In the genomic region with DNA sequence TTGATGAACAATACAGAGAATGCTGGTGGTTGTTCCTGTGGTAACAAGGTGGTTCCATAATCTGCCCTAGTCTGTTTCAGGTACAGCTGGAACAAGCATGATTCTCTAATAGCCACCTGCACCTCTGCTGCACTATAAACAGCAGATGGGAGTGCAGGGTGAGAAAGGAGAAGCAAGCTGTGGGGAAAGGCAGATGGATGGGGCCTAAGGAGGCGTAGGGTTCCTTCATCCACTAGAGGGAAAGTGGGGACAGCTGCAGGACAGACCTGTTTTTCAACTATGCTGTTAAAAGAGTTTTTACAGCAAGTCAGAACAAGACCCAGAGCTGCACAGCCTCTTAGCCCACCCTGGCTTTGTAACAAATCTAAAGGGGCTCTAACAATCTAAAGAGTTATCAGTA, we compare ENCODE assay signal across 20 mouse cellular contexts.
DNase-seq lines count a peak whose midpoint lies in the region; ATAC-seq and TF ChIP-seq lines count a peak whose summit lies in the region.
"Had no signal": no experiment of that assay in that cellular context is flagged by ENCODE, and none has a peak within 500 bp of the region (broad histone marks: within the 10 kb centered on the region; RNA-seq: fewer than 3 reads in every experiment).

No protein-coding gene starts in this region.

- H3K36me3 ChIP-seq in liver, embryonic 14.5 days (replicated peaks; ENCODE audit: control insufficient read depth, insufficient read depth, low read depth): peaks cover 52% of the 10 kb centered on the region
- H3K36me3 ChIP-seq in liver, embryonic 12.5 days: peaks cover 89% of the 10 kb centered on the region
- H3K36me3 ChIP-seq in embryonic facial prominence, embryonic 10.5 days (replicated peaks): peaks cover 93% of the 10 kb centered on the region
- peaks cover 12% of the 10 kb centered on the region for H3K36me3 ChIP-seq in stomach, postnatal 0 days (ENCODE audit: control insufficient read depth, insufficient read depth, low read length)
- peaks cover 20% of the 10 kb centered on the region for H3K36me3 ChIP-seq in hindbrain, postnatal 0 days (ENCODE audit: insufficient read depth, low read length)

- no peak overlapping the region for H3K4me2 ChIP-seq in liver, embryonic 14.5 days (ENCODE audit: low read depth)
- no peak overlapping the region for H3K4me2 ChIP-seq in liver, embryonic 12.5 days
- H3K4me2 ChIP-seq in stomach, postnatal 0 days (replicated peaks; ENCODE audit: low read depth): no peak overlapping the region
- H3K4me2 ChIP-seq in hindbrain, postnatal 0 days (ENCODE audit: low read depth, low read length): no peak overlapping the region
- H3K4me2 ChIP-seq: neural tube, embryonic 13.5 days had no signal

- no peaks in the 10 kb centered on the region for H3K9me3 ChIP-seq in liver, embryonic 14.5 days (ENCODE audit: control insufficient read depth, low read length)
- no peaks in the 10 kb centered on the region for H3K9me3 ChIP-seq in liver, embryonic 12.5 days (replicated peaks)
- H3K9me3 ChIP-seq in embryonic facial prominence, embryonic 10.5 days: no peaks in the 10 kb centered on the region
- no peaks in the 10 kb centered on the region for H3K9me3 ChIP-seq in stomach, postnatal 0 days (ENCODE audit: control insufficient read depth, low read length)
- H3K9me3 ChIP-seq in hindbrain, postnatal 0 days (ENCODE audit: low read length): no peaks in the 10 kb centered on the region
- H3K9me3 ChIP-seq: megakaryocyte, embryonic 14.5 days; neural tube, embryonic 13.5 days had no signal

- no peak overlapping the region for H3K27ac ChIP-seq in liver, embryonic 14.5 days
- H3K27ac ChIP-seq in liver, embryonic 12.5 days: no peak overlapping the region
- peak overlapping the region; percentile 35; the same call in 1 of the 2 replicates for H3K27ac ChIP-seq in embryonic facial prominence, embryonic 10.5 days (replicated peaks)
- no peak overlapping the region for H3K27ac ChIP-seq in stomach, postnatal 0 days (replicated peaks)
- H3K27ac ChIP-seq in hindbrain, postnatal 0 days: no peak overlapping the region
- H3K27ac ChIP-seq: neural tube, embryonic 13.5 days had no signal

- no peak overlapping the region for H3K9ac ChIP-seq in liver, embryonic 14.5 days (replicated peaks)
- no peak overlapping the region for H3K9ac ChIP-seq in liver, embryonic 12.5 days
- H3K9ac ChIP-seq in stomach, postnatal 0 days (ENCODE audit: low read length): no peak overlapping the region
- no peak overlapping the region for H3K9ac ChIP-seq in hindbrain, postnatal 0 days (replicated peaks; ENCODE audit: low read length)
- H3K9ac ChIP-seq: neural tube, embryonic 13.5 days had no signal

- TF ChIP-seq CTCF in liver, embryonic 14.5 days (IDR thresholded peaks at IDR 0.05; ENCODE audit: low read depth): 0 out of 2 replicates have a peak, but pooled peaks have one; percentile 9
- TF ChIP-seq CTCF in stomach, postnatal 0 days (IDR thresholded peaks at IDR 0.05; ENCODE audit: low read depth): peak; percentile 46
- TF ChIP-seq CTCF in hindbrain, postnatal 0 days (IDR thresholded peaks at IDR 0.05; ENCODE audit: low read depth): no peak

- H3K4me3 ChIP-seq in liver, embryonic 14.5 days (ENCODE audit: insufficient read depth in 1 of 2, low read depth in 2 of 2, low read length in 2 of 2): no peak overlapping the region
- H3K4me3 ChIP-seq in liver, embryonic 12.5 days: no peak overlapping the region
- H3K4me3 ChIP-seq in embryonic facial prominence, embryonic 10.5 days: no peak overlapping the region
- no peak overlapping the region for H3K4me3 ChIP-seq in stomach, postnatal 0 days (ENCODE audit: low read depth, low read length)
- H3K4me3 ChIP-seq in hindbrain, postnatal 0 days (ENCODE audit: low read length): no peak overlapping the region
- H3K4me3 ChIP-seq: erythroblast, embryonic 14.5 days; megakaryocyte, embryonic 14.5 days; neural tube, embryonic 13.5 days had no signal

- H3K27me3 ChIP-seq in liver, embryonic 14.5 days (ENCODE audit: control insufficient read depth, insufficient read depth, low read length): no peaks in the 10 kb centered on the region
- no peaks in the 10 kb centered on the region for H3K27me3 ChIP-seq in liver, embryonic 12.5 days (replicated peaks)
- no peaks in the 10 kb centered on the region for H3K27me3 ChIP-seq in embryonic facial prominence, embryonic 10.5 days (replicated peaks; ENCODE audit: low read depth, poor library complexity, severe bottlenecking)
- no peaks in the 10 kb centered on the region for H3K27me3 ChIP-seq in stomach, postnatal 0 days (ENCODE audit: control insufficient read depth, insufficient read depth, low read length)
- no peaks in the 10 kb centered on the region for H3K27me3 ChIP-seq in hindbrain, postnatal 0 days (ENCODE audit: insufficient read depth, low read length)
- H3K27me3 ChIP-seq: megakaryocyte, embryonic 14.5 days; neural tube, embryonic 13.5 days had no signal

- no peak for ATAC-seq in liver, embryonic 14.5 days (ENCODE audit: insufficient read depth)
- ATAC-seq in liver, embryonic 12.5 days: no peak
- ATAC-seq in stomach, postnatal 0 days (ENCODE audit: low FRiP score, low TSS enrichment): no peak
- no peak for ATAC-seq in hindbrain, postnatal 0 days
- ATAC-seq: forebrain, embryonic 14.5 days; intestine, embryonic 16.5 days had no signal

- DNase-seq in liver, embryonic 14.5 days (ENCODE audit: low read depth in 3 of 3, low spot score in 3 of 3): no peak
- peak; percentile 43 for DNase-seq in embryonic facial prominence, embryonic 10.5 days (ENCODE audit: low spot score)
- DNase-seq in forelimb bud, embryonic 11.5 days (ENCODE audit: low read depth, low spot score): peak; percentile 35
- no peak for DNase-seq in stomach, postnatal 0 days (ENCODE audit: low spot score)
- no peak for DNase-seq in left cerebral cortex, postnatal 14 days (ENCODE audit: low spot score in 2 of 2)
- DNase-seq in hindbrain, postnatal 0 days (ENCODE audit: low spot score): no peak
- DNase-seq: B cell, adult 2 months; cerebellum, adult 9-11 months; gastrocnemius, postnatal 36 days; kidney, postnatal 4 days; layer of hippocampus, adult 9-11 months; lung, adult 2 months; midbrain, embryonic 14.5 days; right cerebral cortex, postnatal 14 days had no signal

- no peak for TF ChIP-seq EP300 in liver, embryonic 14.5 days (IDR thresholded peaks at IDR 0.05; ENCODE audit: low read depth)
- no peak for TF ChIP-seq EP300 in stomach, postnatal 0 days (optimal IDR thresholded peaks at IDR 0.05)

- intact Hi-C loops in left cerebral cortex, postnatal 14 days (cut with DNase I): no loop called here

- peaks cover 0 to 2% of the 10 kb centered on the region in 2 experiments; a peak in 1 of 4 replicates for H3K4me1 ChIP-seq in liver, embryonic 14.5 days (replicated peaks; ENCODE audit: control insufficient read depth in 2 of 2, insufficient read depth in 2 of 2, low read length in 1 of 2)
- H3K4me1 ChIP-seq in liver, embryonic 12.5 days: peaks cover 11% of the 10 kb centered on the region; the same call in 1 of the 2 replicates
- no peaks in the 10 kb centered on the region; the same call in none of the 2 replicates for H3K4me1 ChIP-seq in embryonic facial prominence, embryonic 10.5 days
- no peaks in the 10 kb centered on the region for H3K4me1 ChIP-seq in stomach, postnatal 0 days (replicated peaks; ENCODE audit: control insufficient read depth, insufficient read depth)
- no peaks in the 10 kb centered on the region for H3K4me1 ChIP-seq in hindbrain, postnatal 0 days (ENCODE audit: insufficient read depth, low read length)
- H3K4me1 ChIP-seq: neural tube, embryonic 13.5 days had no signal

- 88% methylated on average over 1 of the region's 1 CpGs for WGBS in liver, embryonic 14.5 days (ENCODE audit: insufficient replicate concordance)
- 79% methylated on average over 1 of the region's 1 CpGs for WGBS in liver, embryonic 12.5 days (ENCODE audit: insufficient replicate concordance)
- 71% methylated on average over 1 of the region's 1 CpGs for WGBS in embryonic facial prominence, embryonic 10.5 days
- 77% methylated on average over 1 of the region's 1 CpGs for WGBS in stomach, postnatal 0 days
- 67% methylated on average over 1 of the region's 1 CpGs for WGBS in hindbrain, postnatal 0 days

Comparison
In these comparisons a context has a peak if more than half of its experiments do, and no peak if none do; other contexts are left out.
1. DNase-seq: peak in embryonic facial prominence, embryonic 10.5 days (single experiment) and forelimb bud, embryonic 11.5 days (single experiment); none in liver, embryonic 14.5 days (0 of 3), stomach, postnatal 0 days (single experiment), left cerebral cortex, postnatal 14 days (0 of 2) and hindbrain, postnatal 0 days (single experiment).